Mouse (Mus musculus): ENCODE measurements around the gene Cntnap5a.
"Not testable (repeated sequence)": the region's sequence is repeated elsewhere in the genome, so short reads cannot be mapped to it uniquely, and the experiment has no call there.

Cntnap5a gene

DNA sequence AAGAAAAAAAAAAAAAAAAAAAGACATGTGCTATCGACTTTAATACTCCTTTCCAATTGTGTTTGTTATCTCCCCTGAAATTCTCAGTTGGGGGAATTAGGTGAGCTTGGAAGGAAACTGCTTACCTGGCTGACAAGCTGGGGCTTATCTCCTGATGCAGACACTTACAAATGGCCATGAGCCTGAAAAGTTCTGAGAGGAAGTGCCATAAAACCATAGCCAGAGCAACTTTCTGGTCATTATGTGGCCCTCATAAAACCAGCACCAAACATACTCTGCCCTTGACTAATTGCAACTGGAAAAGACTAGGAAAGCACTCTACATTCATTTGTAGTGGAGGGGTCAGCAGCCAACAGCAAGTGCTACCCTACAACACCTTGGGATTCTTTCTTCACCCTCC, 359.5 kb downstream of the Cntnap5a start:
- no peak for DNase-seq (ENCODE audit: low read depth, low spot score)

- no peak for DNase-seq (ENCODE audit: low read depth, low spot score)
These were observed 422.6 kb downstream of the Cntnap5a start for GRCm38 (mm10) chr1:116107010-116107723.

- DNase-seq (ENCODE audit: low read depth, low spot score) = no peak
These were observed 423.1 kb downstream of the Cntnap5a start for GRCm38 (mm10) chr1:116107724-116108058.

- DNase-seq (ENCODE audit: low read depth, low spot score) = no peak
These were observed 423.8 kb downstream of the Cntnap5a start for GRCm38 (mm10) chr1:116108381-116108780.

- no peak for DNase-seq (ENCODE audit: low read depth, low spot score)
These were observed 441.2 kb downstream of the Cntnap5a start for GRCm38 (mm10) chr1:116125767-116126166.

GRCm38 (mm10) chr1:116127085-116127484, 442.5 kb downstream of the Cntnap5a start:
- peak; percentile 17 for DNase-seq (ENCODE audit: low read depth, low spot score)

DNA sequence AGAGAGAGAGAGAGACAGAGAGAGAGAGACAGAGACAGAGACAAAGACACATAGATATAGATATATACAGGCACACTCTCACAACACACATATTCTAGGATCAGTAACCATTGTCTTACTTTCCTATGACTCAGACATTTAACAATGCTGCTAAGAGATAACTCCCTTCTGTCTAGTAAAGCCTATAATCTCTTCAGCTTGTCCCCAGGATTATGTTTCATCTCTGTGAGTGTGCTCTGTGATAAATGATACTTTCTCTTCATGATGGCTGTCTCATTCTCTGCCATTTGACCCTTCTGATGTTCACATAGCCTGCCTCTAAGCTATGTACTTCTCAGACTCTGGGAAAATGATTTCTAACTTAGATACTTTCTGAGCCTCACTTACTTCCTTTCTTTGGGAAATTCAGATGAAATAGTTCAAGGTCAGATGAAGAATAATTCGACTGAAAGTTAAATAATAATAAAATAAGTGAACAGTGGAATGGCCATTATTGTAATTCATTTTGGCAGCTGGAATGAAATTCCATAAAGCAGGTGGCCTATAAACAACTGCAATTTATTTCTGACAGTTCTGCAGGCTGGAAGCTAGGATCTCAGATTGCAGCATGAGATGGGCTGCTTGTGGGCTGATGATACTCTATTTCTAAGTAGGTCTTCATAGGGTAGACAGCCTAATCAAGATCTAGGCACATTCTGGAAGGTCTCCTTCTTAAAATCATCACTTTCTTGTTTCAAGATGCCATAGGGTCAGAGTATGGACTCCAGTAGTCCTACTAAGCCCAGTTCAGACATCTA, 444.1 kb downstream of the Cntnap5a start:
- no peak for DNase-seq (ENCODE audit: low read depth, low spot score)

DNA sequence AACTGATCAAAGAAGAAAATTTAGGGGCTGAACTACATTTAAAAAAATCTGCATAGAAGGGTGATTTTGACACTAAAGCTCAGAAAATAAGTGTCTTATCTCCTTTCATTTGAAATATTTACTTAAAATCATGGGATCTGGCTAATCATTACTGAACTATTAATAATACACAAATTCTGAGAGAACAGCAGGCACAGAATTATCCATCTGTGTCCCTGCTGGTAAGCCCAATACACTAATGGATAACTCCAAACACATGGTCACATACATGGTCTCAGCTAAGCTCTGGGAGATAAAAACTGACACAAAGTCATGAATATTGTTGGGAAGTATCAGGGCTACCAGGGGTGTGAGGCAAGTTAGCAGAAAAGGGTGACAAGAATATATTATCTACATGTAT, 447.9 kb downstream of the Cntnap5a start:
- no peak for DNase-seq (ENCODE audit: low read depth, low spot score)

GRCm38 (mm10) chr1:116149764-116150369, 465.3 kb downstream of the Cntnap5a start:
- DNase-seq (ENCODE audit: low read depth, low spot score) = no peak

GRCm38 (mm10) chr1:116184471-116184870, 499.9 kb downstream of the Cntnap5a start:
- peak; percentile 45 for DNase-seq (ENCODE audit: low read depth, low spot score)

- DNase-seq (ENCODE audit: low read depth, low spot score) = not testable (repeated sequence)
These were observed 503.6 kb downstream of the Cntnap5a start for GRCm38 (mm10) chr1:116188142-116188541.

DNA sequence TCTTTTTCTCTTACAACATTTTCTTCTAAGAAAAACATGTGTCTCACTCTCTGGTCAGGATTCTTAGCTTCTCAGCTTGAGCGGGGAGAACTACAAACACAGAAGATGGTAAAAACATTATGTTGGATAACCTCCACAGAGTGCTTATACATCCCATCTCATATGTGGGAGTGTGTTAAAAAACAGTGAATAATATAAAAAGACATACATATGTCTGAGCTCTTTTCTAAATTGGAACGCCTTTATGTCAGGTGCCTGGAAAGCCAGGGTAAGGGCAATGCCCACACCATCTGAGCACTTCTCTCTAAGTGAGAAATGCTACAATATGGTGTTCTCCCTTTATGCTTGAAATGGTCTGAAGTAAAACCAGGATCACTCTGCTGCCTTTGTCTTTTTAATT, 507.7 kb downstream of the Cntnap5a start:
- peak; percentile 72 for DNase-seq (ENCODE audit: low read depth, low spot score)

DNA sequence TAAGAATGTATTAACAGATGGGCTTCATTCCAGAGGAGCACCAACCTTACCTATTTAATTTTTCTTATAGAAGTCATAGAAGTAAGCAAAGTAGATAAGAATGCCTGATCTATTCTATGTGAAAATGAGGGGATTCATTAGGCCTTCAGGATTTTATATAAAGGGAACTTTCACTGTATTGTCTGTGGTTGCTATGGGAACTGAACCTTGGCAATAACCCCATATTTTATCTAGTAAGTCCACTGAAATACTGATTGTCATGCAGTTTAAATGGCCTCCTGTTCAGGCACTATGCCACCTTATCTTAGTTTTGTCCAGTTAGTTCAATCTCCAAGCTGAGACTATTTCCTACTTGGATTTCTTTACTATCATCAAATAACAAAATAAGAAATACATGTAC, 532.3 kb downstream of the Cntnap5a start:
- DNase-seq (ENCODE audit: low read depth, low spot score) = no peak

DNA sequence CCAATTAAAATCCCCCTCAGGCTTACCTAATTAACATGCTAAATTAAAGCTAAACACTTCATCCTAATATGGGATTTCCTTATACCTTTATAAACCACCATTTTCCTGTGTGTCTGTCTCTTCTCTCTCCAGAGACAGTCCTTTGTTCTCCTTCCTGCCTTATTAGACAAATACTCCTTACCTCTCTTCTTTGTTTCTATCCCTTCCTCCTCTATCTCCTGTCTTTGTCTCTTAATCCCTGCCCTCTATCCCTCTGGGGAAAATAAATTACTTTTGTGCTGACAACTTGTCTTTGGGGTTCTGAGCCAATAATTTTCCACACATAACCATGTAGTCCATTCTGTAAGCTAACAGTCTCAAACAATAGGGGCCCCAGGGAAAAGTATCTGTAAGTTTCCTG, 556.0 kb downstream of the Cntnap5a start:
- no peak for DNase-seq (ENCODE audit: low read depth, low spot score)

DNA sequence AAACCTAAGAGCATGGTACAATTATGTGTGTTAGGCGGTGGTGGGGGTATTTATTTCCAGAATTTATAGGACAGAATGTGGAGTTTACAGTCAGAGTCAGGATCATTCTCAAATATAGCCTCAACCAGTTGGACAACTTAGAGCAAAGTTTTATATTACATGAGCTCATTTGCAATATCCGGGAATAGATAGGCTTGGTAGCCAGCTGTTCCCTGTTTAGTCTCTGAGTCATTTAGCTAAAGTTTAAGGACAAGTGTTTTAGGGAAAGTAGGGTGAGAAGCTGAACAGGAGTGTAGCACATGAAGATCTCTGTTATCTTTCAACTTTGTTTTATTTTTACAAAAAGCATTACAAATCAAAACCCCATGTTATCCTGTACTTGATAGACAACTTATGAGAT, 559.3 kb downstream of the Cntnap5a start:
- peak; percentile 75 for DNase-seq (ENCODE audit: low read depth, low spot score)

DNA sequence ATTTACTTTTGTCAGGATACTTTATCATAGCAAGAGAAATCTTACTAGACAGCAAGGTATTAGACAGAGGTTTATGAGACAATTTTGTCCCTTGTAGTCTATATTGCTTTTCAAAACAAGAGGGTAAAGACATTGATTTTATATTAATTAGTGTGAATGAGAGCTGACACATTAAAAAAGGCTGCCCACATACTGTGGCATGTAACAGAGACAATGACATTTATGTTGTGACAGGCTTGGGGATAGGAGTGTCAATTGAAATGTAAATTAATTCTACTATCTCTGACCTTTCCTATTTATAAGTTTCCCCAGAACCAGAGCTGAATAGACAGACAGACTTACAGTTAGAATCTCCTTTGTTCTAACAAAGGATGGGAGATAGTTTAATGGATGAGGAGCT, 596.6 kb downstream of the Cntnap5a start:
- no peak for DNase-seq (ENCODE audit: low read depth, low spot score)

GRCm38 (mm10) chr1:116283968-116284367, 599.4 kb downstream of the Cntnap5a start:
- DNase-seq (ENCODE audit: low read depth, low spot score) = no peak

GRCm38 (mm10) chr1:116306555-116306954, 622.0 kb downstream of the Cntnap5a start:
- DNase-seq (ENCODE audit: low read depth, low spot score) = peak; percentile 63

DNA sequence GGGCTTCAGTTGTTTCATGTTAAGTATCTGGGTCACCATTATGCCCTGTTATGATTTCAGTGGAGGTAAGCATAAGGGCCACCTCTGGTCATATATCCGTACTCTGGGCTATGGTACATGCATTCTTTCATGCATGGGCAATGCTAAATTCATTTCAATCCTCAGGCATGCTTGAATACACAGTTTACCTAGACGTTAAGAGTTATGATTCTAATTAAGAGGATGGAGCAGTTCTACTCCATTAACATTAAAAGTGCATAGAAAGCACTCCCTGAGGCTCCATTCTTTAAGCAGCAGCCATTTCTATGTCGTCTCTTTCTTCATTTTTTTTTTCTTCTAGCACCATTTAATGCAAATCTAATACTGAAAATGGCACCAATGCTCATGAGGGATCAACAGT, 627.0 kb downstream of the Cntnap5a start:
- DNase-seq (ENCODE audit: low read depth, low spot score) = no peak

- peak; percentile 37 for DNase-seq (ENCODE audit: low read depth, low spot score)
These were observed 628.7 kb downstream of the Cntnap5a start for GRCm38 (mm10) chr1:116313269-116313668.

GRCm38 (mm10) chr1:116324505-116324904, 639.9 kb downstream of the Cntnap5a start:
- DNase-seq (ENCODE audit: low read depth, low spot score) = no peak

DNA sequence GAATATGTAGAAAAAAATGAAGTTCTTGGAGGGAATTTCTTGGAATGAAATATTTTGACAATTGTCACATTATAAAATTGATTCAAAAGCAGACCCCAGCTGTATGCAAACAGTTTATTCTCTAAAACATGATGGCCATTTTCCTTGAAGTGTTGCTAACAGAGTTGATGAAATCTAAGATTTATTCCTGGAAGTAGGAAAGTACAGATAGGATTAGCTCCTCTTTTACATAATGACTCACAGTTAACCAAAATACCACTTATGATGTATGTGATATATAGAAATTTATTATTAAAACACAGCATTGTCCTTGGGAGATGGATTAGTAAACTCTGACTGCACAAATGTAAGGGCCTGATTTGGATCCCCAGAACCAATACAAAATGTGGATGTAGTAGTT, 669.1 kb downstream of the Cntnap5a start:
- DNase-seq (ENCODE audit: low read depth, low spot score) = no peak

GRCm38 (mm10) chr1:116365606-116366005, 681.0 kb downstream of the Cntnap5a start:
- no peak for DNase-seq (ENCODE audit: low read depth, low spot score)
